Mouse (Mus musculus) olfactory bulb, adult 2 months (tissue): ENCODE measurements around the gene Fignl2. TPM values are rescaled to one million over a fixed set of nuclear protein-coding genes. Genes with fewer than 3 reads are reported as not detected.
A peak's percentile ranks its signal among the peaks of the same experiment; 100 is the strongest.

Experiments
- H3K27ac ChIP-seq: fragments of 200-500 bp; 2 replicates; pipeline ENCODE4 v1.5.1; 2012; ENCODE audit warnings: low read depth, low read length; ENCODE audit not compliant: insufficient read depth
- H3K4me1 ChIP-seq: fragments of 200-500 bp; 2 replicates; pipeline ENCODE4 v1.6.1; 2012; ENCODE audit warnings: low read length; ENCODE audit not compliant: control insufficient read depth, insufficient read depth
- H3K4me3 ChIP-seq: fragments of 200-500 bp; 2 replicates; pipeline ENCODE4 v1.5.1; 2012; ENCODE audit warnings: mild to moderate bottlenecking, low read depth, low read length, moderate library complexity; ENCODE audit not compliant: insufficient read depth
- CTCF ChIP-seq: fragments of 200-500 bp; IDR thresholded peaks from 2 replicates; pipeline ENCODE4 v1.5.1; 2012; ENCODE audit warnings: low read depth, mild to moderate bottlenecking, low read length, moderate library complexity; ENCODE audit not compliant: insufficient read depth
- POLR2A ChIP-seq: fragments of 200-500 bp; IDR thresholded peaks from 2 replicates; pipeline ENCODE4 v1.6.1; 2012; ENCODE audit warnings: mild to moderate bottlenecking, low read depth, low read length, moderate library complexity; ENCODE audit not compliant: insufficient read depth
- WGBS: fragments of 180-500 bp; shearing (Covaris S2); methylation state at CpG from one replicate; pipeline ENCODE4 v1.1.7; 2018; 5-methylcytosine and 5-hydroxymethylcytosine counted together
- polyA plus RNA-seq: library from polyadenylated mRNA; stranded (reverse); fragments of >200 nt; gene quantifications from 2 replicates; pipeline ENCODE4 v1.2.4, GENCODE M21; 2012; ENCODE audit warnings: low replicate concordance; ENCODE audit not compliant: missing spikeins, insufficient read depth, insufficient read length

Gene Fignl2
- polyA plus RNA-seq, 1 experiment, result not detected

GRCm38 (mm10) chr15:101059570-101060279, 18.6 kb downstream of the Fignl2 start:
- Histone ChIP-seq H3K4me1 (no peaks in the 10 kb centered on the region; the same call in 1 of the 2 replicates), H3K4me3 (no peak overlapping the region), H3K27ac (no peak overlapping the region)
- TF ChIP-seq CTCF (no peak), POLR2A (no peak)
- WGBS, result 50% methylated on average over 9 of the region's 9 CpGs

- 40% methylated on average over 10 of the region's 10 CpGs for WGBS
- no peak for TF ChIP-seq CTCF
- no peak for TF ChIP-seq POLR2A
- no peak overlapping the region for H3K27ac ChIP-seq
- H3K4me1 ChIP-seq, result no peaks in the 10 kb centered on the region; the same call in 1 of the 2 replicates
- no peak overlapping the region for H3K4me3 ChIP-seq
Measured at GRCm38 (mm10) chr15:101056225-101056624, 22.1 kb downstream of the Fignl2 start.

- no peak overlapping the region for H3K27ac ChIP-seq
- H3K4me3 ChIP-seq, result no peak overlapping the region
- TF ChIP-seq CTCF (no peak), POLR2A (no peak)
- 96% methylated on average over 10 of the region's 10 CpGs for WGBS
- H3K4me1 ChIP-seq, result no peaks in the 10 kb centered on the region; the same call in 1 of the 2 replicates
Measured at GRCm38 (mm10) chr15:101054541-101054940, 23.8 kb downstream of the Fignl2 start.

- TF ChIP-seq POLR2A (no peak), CTCF (no peak)
- no peaks in the 10 kb centered on the region; the same call in 1 of the 2 replicates for H3K4me1 ChIP-seq
- H3K27ac ChIP-seq, result no peak overlapping the region
- peak overlapping the region; percentile 30 for H3K4me3 ChIP-seq
- 54% methylated on average over 65 of the region's 65 CpGs for WGBS
Measured at GRCm38 (mm10) chr15:101053832-101054459, 24.4 kb downstream of the Fignl2 start.

GRCm38 (mm10) chr15:101052560-101053501, 25.5 kb downstream of the Fignl2 start:
- no peaks in the 10 kb centered on the region; the same call in 1 of the 2 replicates for H3K4me1 ChIP-seq
- WGBS, result 47% methylated on average over 118 of the region's 120 CpGs
- H3K4me3 ChIP-seq, result peak overlapping the region; percentile 30
- no peak overlapping the region for H3K27ac ChIP-seq
- TF ChIP-seq POLR2A (no peak), CTCF (no peak)

- Histone ChIP-seq H3K4me3 (no peak overlapping the region), H3K27ac (no peak overlapping the region), H3K4me1 (peaks cover 4% of the 10 kb centered on the region)
- TF ChIP-seq CTCF (no peak), POLR2A (no peak)
- WGBS, result 81% methylated on average over 10 of the region's 10 CpGs
Measured at GRCm38 (mm10) chr15:101051869-101052268, 26.5 kb downstream of the Fignl2 start.

- 81% methylated on average over 5 of the region's 5 CpGs for WGBS
- Histone ChIP-seq H3K4me3 (no peak overlapping the region), H3K27ac (no peak overlapping the region), H3K4me1 (peaks cover 15% of the 10 kb centered on the region)
- no peak for TF ChIP-seq CTCF
- TF ChIP-seq POLR2A, result no peak
Measured at GRCm38 (mm10) chr15:101048338-101048896, 29.9 kb downstream of the Fignl2 start.

GRCm38 (mm10) chr15:101047194-101047555, 31.2 kb downstream of the Fignl2 start, which contains the start of gene Gm47841:
Gene Gm47841 (minus strand): TSS chr15:101047397.
- TF ChIP-seq CTCF, result no peak
- no peak for TF ChIP-seq POLR2A
- peaks cover 15% of the 10 kb centered on the region for H3K4me1 ChIP-seq
- no peak within 1 kb of the TSS for H3K27ac ChIP-seq
- 12% methylated on average over 23 of the region's 23 CpGs for WGBS
- peak within 1 kb of the TSS; percentile 43 for H3K4me3 ChIP-seq
